Mouse (Mus musculus): ENCODE results near the gene Rabep1. TPM values are rescaled to one million over a fixed set of nuclear protein-coding genes. Genes with fewer than 3 reads are reported as not detected.

Rabep1 gene
- polyA plus RNA-seq, 1 experiment from 2014 or later, result 18.5 TPM

DNA sequence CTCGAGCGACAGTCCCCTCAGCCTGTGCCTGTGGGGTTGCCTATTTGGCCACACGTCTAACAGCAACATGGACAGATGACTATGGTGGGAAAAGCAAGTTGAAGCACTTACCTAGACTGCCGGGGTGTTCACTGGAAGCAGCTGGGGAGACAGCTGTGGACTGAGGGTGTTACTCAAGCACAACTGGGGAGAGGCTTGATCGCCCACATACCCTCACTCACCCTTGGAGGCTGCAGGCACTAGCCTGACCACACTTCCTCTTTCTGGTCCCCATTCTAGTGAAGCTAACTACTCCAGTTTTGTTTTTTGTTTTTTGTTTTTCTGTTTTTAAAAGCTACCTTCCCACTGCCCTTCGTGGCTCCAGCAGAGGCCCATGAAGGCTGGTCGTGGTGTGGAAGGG is 32.2 kb upstream of the Rabep1 start, which contains the start of gene Scimp:
Gene Scimp (minus strand): TSS at position 222 of the 400 bp plus-strand sequence.
- ATAC-seq (peak; percentile 44; the same call in 1 of the 2 replicates), DNase-seq (peak; percentile 33)
- TF ChIP-seq CTCF (IDR thresholded peaks at IDR 0.05; ENCODE audit: low read depth) (no peak), EP300 (IDR thresholded peaks at IDR 0.05; ENCODE audit: low read depth) (no peak)
- 0 out of 2 replicates have a peak, but pooled peaks cover 5% of the 10 kb centered on the region for H3K4me1 ChIP-seq (ENCODE audit: insufficient read depth)
- H3K36me3 ChIP-seq (replicated peaks; ENCODE audit: insufficient read depth, low read length), result no peaks in the 10 kb centered on the region
- 38% methylated on average over 7 of the region's 7 CpGs for WGBS (ENCODE audit: insufficient replicate concordance)
- H3K27me3 ChIP-seq (ENCODE audit: insufficient read depth, low read length), result no peaks in the 10 kb centered on the region
- H3K27ac ChIP-seq (ENCODE audit: low read depth), result peak within 1 kb of the TSS; percentile 75
- no peak within 1 kb of the TSS for H3K9ac ChIP-seq (replicated peaks)
- no peaks in the 10 kb centered on the region for H3K9me3 ChIP-seq (ENCODE audit: low read length)
- no peak within 1 kb of the TSS for H3K4me3 ChIP-seq (ENCODE audit: low read depth, low read length)
- no peak within 1 kb of the TSS; the same call in 1 of the 2 replicates for H3K4me2 ChIP-seq (ENCODE audit: low read depth, low read length)

DNA sequence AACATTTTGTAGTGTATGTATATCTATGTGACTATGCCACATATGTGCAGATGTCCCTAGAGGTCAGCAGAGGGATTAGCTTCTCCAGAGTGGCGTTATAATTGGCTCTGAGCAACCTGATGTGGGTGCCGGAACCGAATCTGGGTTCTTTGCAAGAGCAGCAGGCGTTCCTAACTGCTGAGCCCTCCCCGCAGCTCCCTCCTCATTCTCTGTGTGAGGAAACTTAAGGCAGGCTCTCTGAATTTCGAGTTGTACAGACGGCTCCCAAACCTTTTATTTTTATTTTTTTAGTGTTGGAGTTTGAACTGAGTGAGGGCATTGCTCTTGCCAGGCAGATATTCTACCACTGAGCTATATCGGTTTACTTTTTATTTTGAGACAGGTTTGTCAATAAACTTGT is 29.5 kb upstream of the Rabep1 start:
- Histone ChIP-seq H3K27ac (ENCODE audit: low read depth) (no peak overlapping the region), H3K4me3 (ENCODE audit: low read depth, low read length) (no peak overlapping the region), H3K9ac (replicated peaks) (no peak overlapping the region), H3K9me3 (ENCODE audit: low read length) (no peaks in the 10 kb centered on the region), H3K4me1 (ENCODE audit: insufficient read depth) (0 out of 2 replicates have a peak, but pooled peaks cover 5% of the 10 kb centered on the region), H3K4me2 (ENCODE audit: low read depth, low read length) (no peak overlapping the region), H3K36me3 (replicated peaks; ENCODE audit: insufficient read depth, low read length) (no peaks in the 10 kb centered on the region), H3K27me3 (ENCODE audit: insufficient read depth, low read length) (no peaks in the 10 kb centered on the region)
- no peak for TF ChIP-seq CTCF (IDR thresholded peaks at IDR 0.05; ENCODE audit: low read depth)
- TF ChIP-seq EP300 (IDR thresholded peaks at IDR 0.05; ENCODE audit: low read depth), result no peak
- DNase-seq, result no peak
- WGBS (ENCODE audit: insufficient replicate concordance), result 79% methylated on average over 8 of the region's 8 CpGs
- no peak for ATAC-seq

DNA sequence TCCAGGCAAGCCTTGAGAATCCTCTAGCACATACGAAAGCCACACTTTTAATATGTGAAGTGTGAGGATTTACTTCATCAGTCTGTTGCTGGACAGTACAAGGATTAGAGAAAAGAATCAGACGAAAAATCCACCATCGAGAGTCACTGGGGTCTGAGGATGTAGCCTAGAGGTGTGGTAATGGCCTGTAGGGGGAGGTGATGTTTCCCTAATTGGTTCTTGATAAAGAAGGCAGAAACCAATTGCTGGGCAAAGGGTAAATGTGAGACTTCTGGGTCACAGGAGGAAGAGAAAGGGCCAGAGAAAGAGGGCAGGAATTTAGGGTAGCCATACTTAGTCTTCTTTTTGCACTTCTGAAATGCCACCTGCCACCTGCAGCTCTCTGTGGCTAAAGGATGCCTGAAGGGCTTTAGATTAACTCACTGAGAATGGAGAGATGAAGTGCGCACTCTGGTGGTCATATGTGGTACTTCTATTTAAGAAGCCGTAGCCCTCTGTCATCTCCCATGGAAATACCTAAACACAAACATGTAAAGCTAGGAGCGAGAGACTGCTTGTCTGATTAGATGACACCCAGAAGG is 29.0 kb upstream of the Rabep1 start:
- TF ChIP-seq CTCF (IDR thresholded peaks at IDR 0.05; ENCODE audit: low read depth) (peak; percentile 85), EP300 (IDR thresholded peaks at IDR 0.05; ENCODE audit: low read depth) (no peak)
- Histone ChIP-seq H3K4me2 (ENCODE audit: low read depth, low read length) (no peak overlapping the region), H3K9me3 (ENCODE audit: low read length) (no peaks in the 10 kb centered on the region), H3K4me1 (ENCODE audit: insufficient read depth) (0 out of 2 replicates have a peak, but pooled peaks cover 5% of the 10 kb centered on the region), H3K27ac (ENCODE audit: low read depth) (no peak overlapping the region), H3K27me3 (ENCODE audit: insufficient read depth, low read length) (no peaks in the 10 kb centered on the region), H3K4me3 (ENCODE audit: low read depth, low read length) (no peak overlapping the region), H3K9ac (replicated peaks) (no peak overlapping the region), H3K36me3 (replicated peaks; ENCODE audit: insufficient read depth, low read length) (no peaks in the 10 kb centered on the region)
- DNase-seq (peak; percentile 55), ATAC-seq (peak; percentile 64; the same call in 1 of the 2 replicates)
- WGBS (ENCODE audit: insufficient replicate concordance), result 20% methylated on average over 6 of the region's 6 CpGs

DNA sequence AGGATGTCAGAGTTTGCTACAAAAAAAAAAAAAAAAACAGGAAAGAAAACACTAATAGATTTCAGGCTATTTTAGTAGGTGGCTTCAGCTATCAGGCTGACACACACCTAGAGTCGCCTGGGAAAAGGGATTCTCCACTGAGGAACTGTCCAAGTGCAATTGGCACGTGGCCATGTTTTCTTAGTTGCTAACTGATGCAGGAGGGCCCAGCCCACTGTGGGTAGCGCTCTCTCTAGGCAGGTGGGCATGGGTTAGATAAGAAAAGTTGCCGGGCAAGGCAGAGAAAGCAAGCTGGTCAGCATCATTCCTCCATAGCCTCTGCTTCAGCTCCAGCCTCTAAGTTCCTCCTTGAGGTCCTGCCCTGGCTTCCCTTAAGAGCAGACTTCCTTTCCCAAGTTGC is 27.8 kb upstream of the Rabep1 start:
- Histone ChIP-seq H3K27me3 (ENCODE audit: insufficient read depth, low read length) (no peaks in the 10 kb centered on the region), H3K4me2 (ENCODE audit: low read depth, low read length) (no peak overlapping the region), H3K4me3 (ENCODE audit: low read depth, low read length) (no peak overlapping the region), H3K9me3 (ENCODE audit: low read length) (no peaks in the 10 kb centered on the region), H3K4me1 (ENCODE audit: insufficient read depth) (0 out of 2 replicates have a peak, but pooled peaks cover 5% of the 10 kb centered on the region), H3K27ac (ENCODE audit: low read depth) (no peak overlapping the region), H3K36me3 (replicated peaks; ENCODE audit: insufficient read depth, low read length) (no peaks in the 10 kb centered on the region), H3K9ac (replicated peaks) (no peak overlapping the region)
- DNase-seq, result no peak
- WGBS (ENCODE audit: insufficient replicate concordance), result 60% methylated on average over 4 of the region's 4 CpGs
- ATAC-seq, result no peak
- no peak for TF ChIP-seq EP300 (IDR thresholded peaks at IDR 0.05; ENCODE audit: low read depth)
- TF ChIP-seq CTCF (IDR thresholded peaks at IDR 0.05; ENCODE audit: low read depth), result no peak

DNA sequence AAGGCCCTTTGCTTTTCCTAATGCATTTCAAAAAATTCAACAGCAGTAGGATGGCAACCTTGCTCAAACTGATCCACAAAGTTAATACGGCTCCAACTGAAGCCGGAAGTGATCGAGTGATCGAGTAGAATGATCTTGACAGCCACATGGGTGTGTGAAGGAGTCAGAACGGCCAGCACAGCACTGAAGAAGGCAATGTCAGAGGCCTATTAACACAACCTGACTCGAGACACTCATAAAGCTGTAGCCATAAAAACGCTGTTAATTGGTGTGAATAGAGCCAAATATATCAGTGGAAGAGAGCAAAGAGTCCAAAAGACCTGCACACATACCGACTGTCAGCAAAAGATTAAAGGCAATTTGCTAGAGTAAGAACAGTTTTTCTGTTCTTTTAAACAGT is 24.5 kb upstream of the Rabep1 start:
- TF ChIP-seq EP300 (IDR thresholded peaks at IDR 0.05; ENCODE audit: low read depth) (no peak), CTCF (IDR thresholded peaks at IDR 0.05; ENCODE audit: low read depth) (no peak)
- H3K9ac ChIP-seq (replicated peaks), result no peak overlapping the region
- no peak overlapping the region for H3K4me2 ChIP-seq (ENCODE audit: low read depth, low read length)
- H3K4me3 ChIP-seq (ENCODE audit: low read depth, low read length), result no peak overlapping the region
- H3K27ac ChIP-seq (ENCODE audit: low read depth), result no peak overlapping the region
- DNase-seq, result no peak
- 74% methylated on average over 8 of the region's 8 CpGs for WGBS (ENCODE audit: insufficient replicate concordance)
- H3K9me3 ChIP-seq (ENCODE audit: low read length), result no peaks in the 10 kb centered on the region
- no peaks in the 10 kb centered on the region for H3K27me3 ChIP-seq (ENCODE audit: insufficient read depth, low read length)
- ATAC-seq, result no peak
- H3K4me1 ChIP-seq (ENCODE audit: insufficient read depth), result no peaks in the 10 kb centered on the region
- H3K36me3 ChIP-seq (replicated peaks; ENCODE audit: insufficient read depth, low read length), result no peaks in the 10 kb centered on the region

DNA sequence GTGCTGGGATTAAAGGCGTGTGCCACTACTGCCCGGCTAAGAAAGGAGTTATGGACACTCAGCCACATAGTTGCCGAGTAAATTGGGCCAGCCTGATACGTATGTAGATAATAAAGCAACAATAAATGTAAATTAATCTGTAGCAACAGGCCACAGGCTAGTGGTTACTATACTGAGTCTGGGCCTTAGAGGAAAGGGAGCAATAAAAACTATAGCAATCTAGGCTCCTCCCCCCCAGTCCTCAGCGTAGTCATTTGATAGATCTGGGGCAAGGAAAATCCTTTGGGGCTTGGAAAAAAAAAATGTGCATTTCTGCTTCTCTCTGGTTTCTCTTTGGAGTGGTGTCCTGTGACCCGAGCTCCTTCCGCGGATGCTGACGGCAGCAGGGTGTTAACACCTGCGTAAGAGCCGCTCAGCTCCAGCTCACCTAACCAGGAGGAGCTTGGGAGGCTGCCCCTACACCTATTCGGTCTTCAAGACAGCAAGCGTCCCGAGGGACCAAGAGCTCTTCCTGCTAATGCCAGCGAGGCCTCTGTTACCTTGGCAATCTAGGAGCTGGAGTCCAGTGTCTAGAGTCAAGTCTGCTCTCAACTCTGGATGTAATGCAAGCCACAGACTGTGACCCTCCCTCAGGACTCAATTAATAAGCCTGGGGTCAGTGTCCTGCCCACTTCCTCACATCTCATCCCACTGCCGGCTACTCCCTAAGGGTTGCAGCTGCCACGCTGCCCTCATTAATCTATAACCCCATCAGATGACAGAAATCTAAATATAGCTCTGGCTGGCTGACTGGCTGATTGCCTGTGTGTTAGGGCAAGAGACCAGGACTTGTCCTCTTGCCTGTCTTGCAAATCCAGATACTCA is 22.6 kb upstream of the Rabep1 start:
- ATAC-seq, result peak; percentile 85
- WGBS (ENCODE audit: insufficient replicate concordance), result 56% methylated on average over 17 of the region's 17 CpGs
- peak overlapping the region; percentile 66 for H3K27ac ChIP-seq (ENCODE audit: low read depth)

More for the DNA sequence above, 22.6 kb upstream of the Rabep1 start:
- peak overlapping the region; percentile 45 for H3K4me2 ChIP-seq (ENCODE audit: low read depth, low read length)
- no peaks in the 10 kb centered on the region for H3K36me3 ChIP-seq (replicated peaks; ENCODE audit: insufficient read depth, low read length)
- H3K9me3 ChIP-seq (ENCODE audit: low read length), result no peaks in the 10 kb centered on the region
- TF ChIP-seq CTCF (IDR thresholded peaks at IDR 0.05; ENCODE audit: low read depth) (no peak), EP300 (IDR thresholded peaks at IDR 0.05; ENCODE audit: low read depth) (no peak)
- DNase-seq, result peak; percentile 32
- H3K4me3 ChIP-seq (ENCODE audit: low read depth, low read length), result no peak overlapping the region
- peak overlapping the region; percentile 36; the same call in 1 of the 2 replicates for H3K9ac ChIP-seq (replicated peaks)
- H3K4me1 ChIP-seq (ENCODE audit: insufficient read depth), result no peaks in the 10 kb centered on the region
- H3K27me3 ChIP-seq (ENCODE audit: insufficient read depth, low read length), result no peaks in the 10 kb centered on the region
